Comparison of ENCODE assay signal across 8 mouse cellular contexts in genomic region chr11:117611068-117611467, GRCm38 (mm10). TPM values are rescaled to one million over a fixed set of nuclear protein-coding genes. Genes with fewer than 3 reads are reported as not detected.
DNase-seq lines count a peak whose midpoint lies in the region; ATAC-seq lines count a peak whose summit lies in the region.

No protein-coding gene starts in this region.

- peak; percentile 36 to 39 for DNase-seq in left cerebral cortex, postnatal 36 days (ENCODE audit: low spot score in 2 of 2)
- DNase-seq in left cerebral cortex, adult 11 months (ENCODE audit: low spot score) = no peak
- peak; percentile 86 for DNase-seq in brain, adult 2 months (ENCODE audit: low read depth, low spot score)
- DNase-seq in gastrocnemius, adult 8-10 months (ENCODE audit: low spot score in 2 of 2) = peak; percentile 70 to 80
- DNase-seq in liver = peak; percentile 64
- peak; percentile 26 for DNase-seq in thymus, postnatal 0 days (ENCODE audit: low spot score)

- intact Hi-C loops in left cerebral cortex, postnatal 36 days (cut with DNase I) = no loop called here

- H3K27me3 ChIP-seq in hindbrain, embryonic 15.5 days = peaks cover 3% of the 10 kb centered on the region; the same call in 1 of the 2 replicates
- H3K27me3 ChIP-seq in midbrain, embryonic 15.5 days (replicated peaks) = no peaks in the 10 kb centered on the region

- H3K9me3 ChIP-seq in hindbrain, embryonic 15.5 days = no peaks in the 10 kb centered on the region
- H3K9me3 ChIP-seq in midbrain, embryonic 15.5 days = no peaks in the 10 kb centered on the region

- peaks cover 34% of the 10 kb centered on the region for H3K4me1 ChIP-seq in hindbrain, embryonic 15.5 days (replicated peaks)
- H3K4me1 ChIP-seq in midbrain, embryonic 15.5 days = peaks cover 29% of the 10 kb centered on the region

- peak overlapping the region; percentile 34 for H3K4me2 ChIP-seq in hindbrain, embryonic 15.5 days
- peak overlapping the region; percentile 20; the same call in 1 of the 2 replicates for H3K4me2 ChIP-seq in midbrain, embryonic 15.5 days

- no peaks in the 10 kb centered on the region for H3K36me3 ChIP-seq in hindbrain, embryonic 15.5 days
- H3K36me3 ChIP-seq in midbrain, embryonic 15.5 days (replicated peaks) = no peaks in the 10 kb centered on the region

- no peak overlapping the region for H3K4me3 ChIP-seq in hindbrain, embryonic 15.5 days
- H3K4me3 ChIP-seq in midbrain, embryonic 15.5 days = no peak overlapping the region

- WGBS in hindbrain, embryonic 15.5 days = 13% methylated on average over 13 of the region's 13 CpGs
- 15% methylated on average over 13 of the region's 13 CpGs for WGBS in midbrain, embryonic 15.5 days

- no peak overlapping the region for H3K27ac ChIP-seq in hindbrain, embryonic 15.5 days (replicated peaks)
- H3K27ac ChIP-seq in midbrain, embryonic 15.5 days = no peak overlapping the region

- no peak overlapping the region for H3K9ac ChIP-seq in hindbrain, embryonic 15.5 days
- H3K9ac ChIP-seq in midbrain, embryonic 15.5 days = no peak overlapping the region

- no peak; the same call in 1 of the 2 replicates for ATAC-seq in hindbrain, embryonic 15.5 days (ENCODE audit: low FRiP score, low read depth)
- ATAC-seq in midbrain, embryonic 15.5 days (replicated peaks) = no peak

RNA-seq across cellular contexts. Expression of gene Tnrc6c, which starts 43.0 kb away (rescaled TPM):
- 10 to 100 TPM; 47.7 to 65.3 TPM for total RNA-seq in left cerebral cortex, postnatal 36 days (2021)
- 10 to 100 TPM; 17.0 to 20.8 (median 18.6) TPM for total RNA-seq in gastrocnemius, adult 8-10 months (2022)
- 24.2 and 24.7 TPM in 2 replicates for polyA plus RNA-seq in hindbrain, embryonic 15.5 days (2015; fragmentation: Nextera tagmentation; extraction: Ambion mirVana)
- 32.5 and 35.4 TPM in 2 replicates for polyA plus RNA-seq in midbrain, embryonic 15.5 days (2015; fragmentation: Nextera tagmentation; extraction: Ambion mirVana)
- polyA plus RNA-seq in thymus, postnatal 0 days (2015; fragmentation: Nextera tagmentation; extraction: Ambion mirVana) = 13.2 and 18.7 TPM in 2 replicates
